Mouse (Mus musculus) kidney, embryonic 16.5 days (tissue): Measurements from ENCODE around the gene Zfp788. TPM values are rescaled to one million over a fixed set of nuclear protein-coding genes. Genes with fewer than 3 reads are reported as not detected.
"Not testable (repeated sequence)": the region's sequence is repeated elsewhere in the genome, so short reads cannot be mapped to it uniquely, and the experiment has no call there.

Source experiments
- ATAC-seq: fragments of 200-750 bp; cut with Nextera tagmentation; 2 replicates; pipeline ENCODE4 v1.8.0; 2017; ENCODE audit warnings: moderate TSS enrichment; ENCODE audit not compliant: low FRiP score, low TSS enrichment
- H3K27ac ChIP-seq: fragments of 300-500 bp; sonication (generic); 2 replicates; pipeline ENCODE4 v1.5.1; 2014; ENCODE audit warnings: low read length
- H3K27me3 ChIP-seq: fragments of 300-500 bp; sonication (generic); 2 replicates; pipeline ENCODE4 v1.6.1; 2014; ENCODE audit warnings: low read length, control low read depth, mixed read lengths; ENCODE audit not compliant: insufficient read depth
- H3K36me3 ChIP-seq: fragments of 300-500 bp; sonication (generic); 2 replicates; pipeline ENCODE4 v1.6.1; 2014; ENCODE audit warnings: low read length, control low read depth, mixed read lengths; ENCODE audit not compliant: insufficient read depth
- H3K4me1 ChIP-seq: fragments of 300-500 bp; sonication (generic); 2 replicates; pipeline ENCODE4 v1.6.1; 2014; ENCODE audit warnings: low read length, control low read depth, mixed read lengths; ENCODE audit not compliant: insufficient read depth
- H3K4me2 ChIP-seq: fragments of 300-500 bp; sonication (generic); replicated peaks from 2 replicates; pipeline ENCODE4 v1.6.1; 2014; ENCODE audit warnings: low read depth, low read length
- H3K4me3 ChIP-seq: fragments of 300-500 bp; sonication (generic); 2 replicates; pipeline ENCODE4 v1.5.1; 2014; ENCODE audit warnings: mild to moderate bottlenecking, low read length
- H3K9ac ChIP-seq: fragments of 300-500 bp; sonication (generic); replicated peaks from 2 replicates; pipeline ENCODE4 v1.6.1; 2014; ENCODE audit warnings: low read length
- H3K9me3 ChIP-seq: fragments of 300-500 bp; sonication (generic); 2 replicates; pipeline ENCODE4 v1.6.1; 2016; ENCODE audit warnings: low read length, control low read depth
- WGBS: fragments of 180-500 bp; shearing (Covaris S2); extraction: QIAGEN DNeasy Blood & Tissue Kit; methylation state at CpG from one replicate; pipeline ENCODE4 v1.1.7; 2014; 5-methylcytosine and 5-hydroxymethylcytosine counted together
- polyA plus RNA-seq: library from polyadenylated mRNA; unstranded; fragments of >200 nt; fragmentation: Nextera tagmentation; extraction: Ambion mirVana; gene quantifications from 2 replicates; pipeline ENCODE4 v1.2.1, GENCODE M21; 2015

Gene Zfp788
- 12.6 and 13.5 TPM in 2 replicates for polyA plus RNA-seq

- Histone ChIP-seq H3K27me3 (no peaks in the 10 kb centered on the region), H3K9ac (peak within 1 kb of the TSS; percentile 83), H3K27ac (peak within 1 kb of the TSS; percentile 96), H3K4me1 (peaks cover 4% of the 10 kb centered on the region; the same call in 1 of the 2 replicates), H3K4me3 (peak within 1 kb of the TSS; percentile 70), H3K9me3 (peaks cover 12% of the 10 kb centered on the region), H3K4me2 (peak within 1 kb of the TSS; percentile 71), H3K36me3 (peaks cover 29% of the 10 kb centered on the region)
- WGBS, result under 1% methylated on average over 27 of the region's 27 CpGs
- peak; percentile 98 for ATAC-seq
Measured at GRCm38 (mm10) chr7:41632409-41633220, at the start of gene Zfp788. Gene Zfp788, plus strand, starts transcription at chr7:41633203.

GRCm38 (mm10) chr7:41587831-41588230 lies 45.2 kb upstream of the Zfp788 start:
- not testable (repeated sequence) for H3K4me3 ChIP-seq, H3K9ac ChIP-seq, H3K9me3 ChIP-seq, H3K27me3 ChIP-seq, H3K36me3 ChIP-seq, H3K4me2 ChIP-seq, ATAC-seq, H3K4me1 ChIP-seq, H3K27ac ChIP-seq

GRCm38 (mm10) chr7:41598615-41599014 lies 34.4 kb upstream of the Zfp788 start:
- WGBS, result 42% methylated on average over 5 of the region's 5 CpGs
- no peaks in the 10 kb centered on the region for H3K27me3 ChIP-seq
- peak overlapping the region; percentile 67 for H3K9ac ChIP-seq
- ATAC-seq, result peak; percentile 25; the same call in 1 of the 2 replicates
- H3K4me2 ChIP-seq, result peak overlapping the region; percentile 68
- no peaks in the 10 kb centered on the region for H3K36me3 ChIP-seq
- H3K27ac ChIP-seq, result peak overlapping the region; percentile 29; the same call in 1 of the 2 replicates
- peak overlapping the region; percentile 68 for H3K4me3 ChIP-seq
- no peaks in the 10 kb centered on the region for H3K9me3 ChIP-seq
- no peaks in the 10 kb centered on the region for H3K4me1 ChIP-seq

- Histone ChIP-seq H3K4me3 (peak within 1 kb of the TSS; percentile 68), H3K9me3 (no peaks in the 10 kb centered on the region), H3K4me1 (no peaks in the 10 kb centered on the region), H3K9ac (peak within 1 kb of the TSS; percentile 67), H3K27ac (peak within 1 kb of the TSS; percentile 59), H3K36me3 (no peaks in the 10 kb centered on the region), H3K4me2 (peak within 1 kb of the TSS; percentile 68), H3K27me3 (no peaks in the 10 kb centered on the region)
- under 1% methylated on average over 41 of the region's 41 CpGs for WGBS
- peak; percentile 99 for ATAC-seq
Measured at GRCm38 (mm10) chr7:41599034-41599813, 33.8 kb upstream of the Zfp788 start, which contains the start of gene 2610021A01Rik. Gene 2610021A01Rik, plus strand, starts transcription at chr7:41599230.

- no peaks in the 10 kb centered on the region for H3K4me1 ChIP-seq
- 0 out of 2 replicates have a peak, but pooled peaks have one; percentile 46 for ATAC-seq
- H3K9me3 ChIP-seq, result no peaks in the 10 kb centered on the region
- H3K9ac ChIP-seq, result peak overlapping the region; percentile 67
- peak overlapping the region; percentile 59; the same call in 1 of the 2 replicates for H3K27ac ChIP-seq
- peak overlapping the region; percentile 68 for H3K4me2 ChIP-seq
- peak overlapping the region; percentile 68 for H3K4me3 ChIP-seq
- H3K27me3 ChIP-seq, result no peaks in the 10 kb centered on the region
- 12% methylated on average over 3 of the region's 3 CpGs for WGBS
- H3K36me3 ChIP-seq, result no peaks in the 10 kb centered on the region
Measured at GRCm38 (mm10) chr7:41599932-41600548, 33.0 kb upstream of the Zfp788 start.

- Histone ChIP-seq H3K4me2 (no peak overlapping the region), H3K9ac (no peak overlapping the region), H3K36me3 (peaks cover 13% of the 10 kb centered on the region), H3K4me1 (no peaks in the 10 kb centered on the region), H3K27me3 (no peaks in the 10 kb centered on the region), H3K4me3 (no peak overlapping the region), H3K27ac (no peak overlapping the region), H3K9me3 (no peaks in the 10 kb centered on the region)
- no peak for ATAC-seq
- 84% methylated on average over 3 of the region's 3 CpGs for WGBS
Measured at GRCm38 (mm10) chr7:41611654-41612053, 21.3 kb upstream of the Zfp788 start.

- H3K9me3 ChIP-seq, H3K9ac ChIP-seq, ATAC-seq, H3K27me3 ChIP-seq, H3K4me2 ChIP-seq, H3K27ac ChIP-seq, H3K4me1 ChIP-seq, H3K4me3 ChIP-seq: not testable (repeated sequence)
- H3K36me3 ChIP-seq, result peaks cover 11% of the 10 kb centered on the region
- WGBS, result 97% methylated on average over 1 of the region's 1 CpGs
Measured at GRCm38 (mm10) chr7:41616241-41616640, 16.8 kb upstream of the Zfp788 start.

- Histone ChIP-seq H3K4me2 (peak overlapping the region; percentile 71), H3K27ac (peak overlapping the region; percentile 96), H3K9me3 (peaks cover 13% of the 10 kb centered on the region), H3K36me3 (peaks cover 31% of the 10 kb centered on the region), H3K4me1 (peaks cover 4% of the 10 kb centered on the region; the same call in 1 of the 2 replicates), H3K9ac (peak overlapping the region; percentile 83), H3K4me3 (peak overlapping the region; percentile 70), H3K27me3 (no peaks in the 10 kb centered on the region)
- WGBS, result under 1% methylated on average over 23 of the region's 26 CpGs
- ATAC-seq, result peak; percentile 98
Measured at GRCm38 (mm10) chr7:41633221-41633984, 400 bp downstream of the Zfp788 start.

- not testable (repeated sequence) for H3K36me3 ChIP-seq, H3K4me1 ChIP-seq, H3K9me3 ChIP-seq, H3K4me2 ChIP-seq, ATAC-seq, H3K27ac ChIP-seq, H3K4me3 ChIP-seq, H3K9ac ChIP-seq, H3K27me3 ChIP-seq
- 55% methylated on average over 1 of the region's 1 CpGs for WGBS
Measured at GRCm38 (mm10) chr7:41674326-41674725, 41.3 kb downstream of the Zfp788 start.
